Mouse (Mus musculus) embryonic fibroblast, embryonic 13.5 days (primary cell): ENCODE data around the gene Arid5b.

ENCODE experiments used
- CTCF ChIP-seq: IDR thresholded peaks from 2 replicates; pipeline ENCODE4 v1.5.1; 2011; ENCODE audit warnings: mild to moderate bottlenecking, control low read depth, low read length, moderate library complexity, borderline replicate concordance; ENCODE audit not compliant: insufficient read depth
- POLR2A ChIP-seq: IDR thresholded peaks from 2 replicates; pipeline ENCODE4 v1.6.1; 2011; ENCODE audit warnings: low read depth, mild to moderate bottlenecking, control low read depth, low read length, moderate library complexity

DNA sequence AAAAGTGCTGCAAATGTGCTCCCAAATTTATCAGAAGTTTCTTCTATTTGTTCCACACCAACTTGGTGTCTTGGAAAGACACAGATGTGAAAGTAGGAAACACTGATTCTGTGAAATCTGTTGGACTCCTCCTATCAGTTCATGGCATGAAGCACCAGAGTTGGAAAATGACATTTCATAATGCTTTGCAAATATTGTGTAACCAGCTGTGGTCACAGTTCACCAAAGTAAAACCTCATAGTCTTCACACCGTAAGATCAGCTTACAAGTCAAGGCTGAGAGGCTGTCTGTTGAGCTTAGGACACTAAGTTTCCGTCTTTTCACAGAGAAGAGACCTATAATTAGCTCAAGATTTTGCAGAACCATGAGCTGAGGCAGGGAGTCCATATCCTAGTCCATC is 153.6 kb downstream of the Arid5b start:
- no peak for TF ChIP-seq CTCF
- TF ChIP-seq POLR2A: no peak
